Mouse (Mus musculus) MEL (cell line): ENCODE results near the gene Mtmr11. TPM values are rescaled to one million over a fixed set of nuclear protein-coding genes. Genes with fewer than 3 reads are reported as not detected.

Experiments
- DNase-seq: peaks from one replicate; pipeline ENCODE4 v3.0.0; 2011; ENCODE audit warnings: low read depth, low spot score
- H3K27ac ChIP-seq: 2 replicates; pipeline ENCODE4 v1.5.1; 2012; ENCODE audit warnings: low read depth, mild to moderate bottlenecking, control low read depth, low read length, moderate library complexity; ENCODE audit not compliant: control insufficient read depth
- H3K27me3 ChIP-seq, 2 experiments: fragments of 150-350 bp in 1 of 2; sonication (generic) in 1 of 2; 2 replicates each; pipeline ENCODE4 v1.6.1; 2012; ENCODE audit warnings: low read length in 2 of 2, mild to moderate bottlenecking in 2 of 2, improper control_type of control experiment in 1 of 2, moderate library complexity in 1 of 2; ENCODE audit not compliant: insufficient read depth in 2 of 2, control insufficient read depth in 1 of 2
- H3K36me3 ChIP-seq, 2 experiments: 2 replicates each; pipeline ENCODE4 v1.6.1; 2012 to 2014; ENCODE audit warnings: low read length in 2 of 2, improper control_type of control experiment in 1 of 2, inconsistent platforms in 1 of 2, mild to moderate bottlenecking in 1 of 2; ENCODE audit not compliant: insufficient read depth in 2 of 2, control insufficient read depth in 1 of 2
- H3K4me1 ChIP-seq, 2 experiments: fragments of 150-350 bp in 1 of 2; sonication (generic) in 1 of 2; 2 replicates each; pipeline ENCODE4 v1.6.1; 2012; ENCODE audit warnings: low read length in 2 of 2, improper control_type of control experiment in 1 of 2, mild to moderate bottlenecking in 1 of 2; ENCODE audit not compliant: insufficient read depth in 2 of 2, control insufficient read depth in 1 of 2
- H3K4me3 ChIP-seq, 2 experiments: fragments of 150-350 bp in 1 of 2; sonication (generic) in 1 of 2; 2 replicates each; pipeline ENCODE4 v1.5.1; 2012; ENCODE audit warnings: low read depth in 2 of 2, low read length in 2 of 2, mild to moderate bottlenecking in 2 of 2, moderate library complexity in 2 of 2, control low read depth in 1 of 2, improper control_type of control experiment in 1 of 2; ENCODE audit not compliant: control insufficient read depth in 1 of 2, insufficient read depth in 1 of 2
- H3K79me2 ChIP-seq: 2 replicates; pipeline ENCODE4 v1.6.1; 2012; ENCODE audit warnings: mild to moderate bottlenecking, low read length, moderate library complexity; ENCODE audit not compliant: control insufficient read depth, poor library complexity, insufficient read depth
- H3K9ac ChIP-seq: 2 replicates; pipeline ENCODE4 v1.6.1; 2012; ENCODE audit warnings: low read depth, mild to moderate bottlenecking, control low read depth, low read length, moderate library complexity; ENCODE audit not compliant: control insufficient read depth, poor library complexity, severe bottlenecking
- H3K9me3 ChIP-seq: fragments of 150-350 bp; sonication (generic); replicated peaks from 2 replicates; pipeline ENCODE4 v1.6.1; 2012; ENCODE audit warnings: mild to moderate bottlenecking, low read length, improper control_type of control experiment, moderate library complexity; ENCODE audit not compliant: insufficient read depth
- BHLHE40 ChIP-seq: IDR thresholded peaks from 2 replicates; pipeline ENCODE4 v1.6.1; 2012; ENCODE audit warnings: low read depth, mild to moderate bottlenecking, inconsistent platforms, low read length, improper control_type of control experiment, borderline replicate concordance
- CHD1 ChIP-seq: IDR thresholded peaks from 2 replicates; pipeline ENCODE4 v1.6.1; 2012; ENCODE audit warnings: low read depth, mild to moderate bottlenecking, inconsistent platforms, low read length, improper control_type of control experiment
- CHD2 ChIP-seq: IDR thresholded peaks from 2 replicates; pipeline ENCODE4 v1.6.1; 2011; ENCODE audit warnings: low read length, improper control_type of control experiment
- E2F4 ChIP-seq: IDR thresholded peaks from 2 replicates; pipeline ENCODE4 v1.6.1; 2011; ENCODE audit warnings: low read depth, low read length, improper control_type of control experiment, borderline replicate concordance
- EP300 ChIP-seq, 2 experiments: IDR thresholded peaks; 2 replicates each; pipeline ENCODE4 v1.6.1; 2011; ENCODE audit warnings: improper control_type of control experiment in 2 of 2, low read length in 2 of 2, low read depth in 1 of 2, mild to moderate bottlenecking in 1 of 2
- ETS1 ChIP-seq: IDR thresholded peaks from 2 replicates; pipeline ENCODE4 v1.6.1; 2012; ENCODE audit warnings: low read depth, mild to moderate bottlenecking, inconsistent platforms, low read length, improper control_type of control experiment, moderate library complexity
- GABPA ChIP-seq: IDR thresholded peaks from 2 replicates; pipeline ENCODE4 v1.6.1; 2012; ENCODE audit warnings: low read depth, mild to moderate bottlenecking, inconsistent platforms, low read length, improper control_type of control experiment, moderate library complexity
- GATA1 ChIP-seq: IDR thresholded peaks from 2 replicates; pipeline ENCODE4 v1.6.1; 2011; ENCODE audit warnings: low read depth, low read length, improper control_type of control experiment
- KAT2A ChIP-seq: conservative IDR thresholded peaks from 2 replicates; pipeline ENCODE4 v1.6.1; 2012; ENCODE audit warnings: low read depth, low read length, improper control_type of control experiment, inconsistent platforms
- MAFK ChIP-seq: IDR thresholded peaks from 2 replicates; pipeline ENCODE4 v1.6.1; 2011; ENCODE audit warnings: low read depth, mild to moderate bottlenecking, low read length, improper control_type of control experiment, borderline replicate concordance
- MAX ChIP-seq: IDR thresholded peaks from 2 replicates; pipeline ENCODE4 v1.6.1; 2011; ENCODE audit warnings: low read length, improper control_type of control experiment
- MYB ChIP-seq: IDR thresholded peaks from 2 replicates; pipeline ENCODE4 v1.6.1; 2011; ENCODE audit warnings: mild to moderate bottlenecking, low read depth, low read length, improper control_type of control experiment
- MYC ChIP-seq: IDR thresholded peaks from 2 replicates; pipeline ENCODE4 v1.6.1; 2011; ENCODE audit warnings: low read depth, mild to moderate bottlenecking, low read length, improper control_type of control experiment, moderate library complexity
- NELFE ChIP-seq: IDR thresholded peaks from 2 replicates; pipeline ENCODE4 v1.6.1; 2011; ENCODE audit warnings: low read depth, low read length, improper control_type of control experiment
- NRF1 ChIP-seq: IDR thresholded peaks from 2 replicates; pipeline ENCODE4 v1.6.1; 2014; ENCODE audit warnings: low read depth, mild to moderate bottlenecking, inconsistent platforms, low read length, improper control_type of control experiment, moderate library complexity; ENCODE audit not compliant: poor library complexity, insufficient read depth, severe bottlenecking
- POLR2A ChIP-seq, 2 experiments: IDR thresholded peaks; 2 replicates each; pipeline ENCODE4 v1.6.1; 2011 to 2012; ENCODE audit warnings: low read length in 2 of 2, mild to moderate bottlenecking in 2 of 2, control low read depth in 1 of 2, improper control_type of control experiment in 1 of 2, low read depth in 1 of 2, moderate library complexity in 1 of 2; ENCODE audit not compliant: control insufficient read depth in 1 of 2, insufficient read depth in 1 of 2, poor library complexity in 1 of 2
- POLR2AphosphoS2 ChIP-seq: IDR thresholded peaks from 2 replicates; pipeline ENCODE4 v1.6.1; 2011; ENCODE audit warnings: low read length, improper control_type of control experiment
- RAD21 ChIP-seq: IDR thresholded peaks from 2 replicates; pipeline ENCODE4 v1.6.1; 2011; ENCODE audit warnings: mild to moderate bottlenecking, low read depth, low read length, improper control_type of control experiment
- SIN3A ChIP-seq: IDR thresholded peaks from 2 replicates; pipeline ENCODE4 v1.6.1; 2012; ENCODE audit warnings: low read length, improper control_type of control experiment, inconsistent platforms
- SMC3 ChIP-seq: IDR thresholded peaks from 2 replicates; pipeline ENCODE4 v1.6.1; 2011; ENCODE audit warnings: low read depth, low read length, improper control_type of control experiment
- TCF12 ChIP-seq: IDR thresholded peaks from 2 replicates; pipeline ENCODE4 v1.6.1; 2014; ENCODE audit warnings: low read depth, mild to moderate bottlenecking, inconsistent platforms, low read length, improper control_type of control experiment, moderate library complexity
- ZC3H11A ChIP-seq: IDR thresholded peaks from 2 replicates; pipeline ENCODE4 v1.6.1; 2012; ENCODE audit warnings: low read depth, mild to moderate bottlenecking, inconsistent platforms, low read length, improper control_type of control experiment
- ZMIZ1 ChIP-seq: IDR thresholded peaks from 2 replicates; pipeline ENCODE4 v1.6.1; 2012; ENCODE audit warnings: low read depth, mild to moderate bottlenecking, inconsistent platforms, low read length, improper control_type of control experiment, moderate library complexity
- ZNF384 ChIP-seq: IDR thresholded peaks from 2 replicates; pipeline ENCODE4 v1.6.1; 2012; ENCODE audit warnings: low read depth, mild to moderate bottlenecking, inconsistent platforms, low read length, improper control_type of control experiment
- polyA plus RNA-seq, 2 experiments: library from polyadenylated mRNA; stranded (reverse) in 1 of 2; unstranded in 1 of 2; fragments of >175 nt in 1 of 2; fragments of >200 nt in 1 of 2; gene quantifications; 2 replicates each; pipeline versions ENCODE4 v1.2.1 to v1.2.4; 2012; ENCODE audit warnings: low replicate concordance in 2 of 2, low read depth in 1 of 2; ENCODE audit not compliant: insufficient read length in 2 of 2, insufficient read depth in 1 of 2, missing spikeins in 1 of 2
- total RNA-seq: library from RNA; depleted of rRNA; stranded (reverse); fragments of 300-350 nt; gene quantifications from 2 replicates; pipeline ENCODE4 v1.2.3, GENCODE M21; 2012

Gene Mtmr11
- total and polyA plus RNA-seq, 3 experiments = 0.77 to 1.4 TPM; not detected in 1

GRCm38 (mm10) chr3:96175251-96175650, 13.4 kb downstream of the Mtmr11 start:
- no peak for DNase-seq
- Histone ChIP-seq H3K4me1 (peaks cover 8 to 34% of the 10 kb centered on the region in 2 experiments), H3K27ac (no peak overlapping the region), H3K36me3 (peaks cover 24 to 40% of the 10 kb centered on the region in 2 experiments), H3K9me3 (no peaks in the 10 kb centered on the region), H3K27me3 (no peaks in the 10 kb centered on the region), H3K4me3 (no peak overlapping the region), H3K9ac (no peak overlapping the region), H3K79me2 (peaks cover 43% of the 10 kb centered on the region)
- TF ChIP-seq CHD1 (peak; percentile 60; the same call in 1 of the 2 replicates), MYC (no peak), SIN3A (no peak; the same call in 1 of the 2 replicates), RAD21 (no peak), GATA1 (no peak), ZMIZ1 (no peak), ETS1 (no peak), SMC3 (no peak), KAT2A (no peak), E2F4 (no peak), POLR2A (IDR thresholded peaks at IDR 0.05; ENCODE audit: control insufficient read depth in 1 of 2, insufficient read depth in 1 of 2, low read depth in 1 of 2, low read length in 2 of 2, poor library complexity in 1 of 2) (no peak; a peak in 1 of 4 replicates), CHD2 (no peak), GABPA (no peak), POLR2AphosphoS2 (0 out of 2 replicates have a peak, but pooled peaks have one; percentile 1), NELFE (no peak), ZNF384 (0 out of 2 replicates have a peak, but pooled peaks have one; percentile 3), BHLHE40 (no peak), MYB (no peak), NRF1 (no peak), TCF12 (no peak), MAFK (no peak), ZC3H11A (no peak)

GRCm38 (mm10) chr3:96178427-96178826, 16.6 kb downstream of the Mtmr11 start:
- no peaks in the 10 kb centered on the region for H3K9me3 ChIP-seq
- TF ChIP-seq E2F4 = no peak
- no peak for TF ChIP-seq NRF1
- no peak for TF ChIP-seq EP300 (IDR thresholded peaks at IDR 0.05; ENCODE audit: low read depth in 1 of 2, low read length in 2 of 2)
- no peak for TF ChIP-seq MAX
- peak in 1 of 2 experiments; percentile 36; a peak in 2 of 4 replicates for TF ChIP-seq POLR2A (IDR thresholded peaks at IDR 0.05; ENCODE audit: control insufficient read depth in 1 of 2, insufficient read depth in 1 of 2, low read depth in 1 of 2, low read length in 2 of 2, poor library complexity in 1 of 2)
- peak; percentile 44 for TF ChIP-seq POLR2AphosphoS2
- H3K4me3 ChIP-seq = no peak overlapping the region
- peaks cover 24 to 25% of the 10 kb centered on the region in 2 experiments for H3K36me3 ChIP-seq
- H3K27ac ChIP-seq = no peak overlapping the region
- no peak overlapping the region for H3K9ac ChIP-seq
- peak; percentile 37 for DNase-seq
- no peaks in the 10 kb centered on the region for H3K27me3 ChIP-seq
- peaks cover 2 to 23% of the 10 kb centered on the region in 2 experiments for H3K4me1 ChIP-seq
- peaks cover 21% of the 10 kb centered on the region for H3K79me2 ChIP-seq
